Mouse (Mus musculus) midbrain, embryonic 16.5 days (tissue): Measurements from ENCODE around the gene Rpl39. TPM values are rescaled to one million over a fixed set of nuclear protein-coding genes. Genes with fewer than 3 reads are reported as not detected.

Experiments used
- ATAC-seq: fragments of 200-750 bp; cut with Nextera tagmentation; 2 replicates; pipeline ENCODE4 v1.8.0; 2017; ENCODE audit warnings: moderate TSS enrichment
- H3K27ac ChIP-seq: fragments of 300-500 bp; sonication (generic); 2 replicates; pipeline ENCODE4 v1.5.1; 2014; ENCODE audit warnings: mild to moderate bottlenecking, low read length, mixed read lengths
- H3K27me3 ChIP-seq: fragments of 300-500 bp; sonication (generic); 2 replicates; pipeline ENCODE4 v1.6.1; 2014; ENCODE audit warnings: low read depth, low read length, mixed read lengths; ENCODE audit not compliant: control insufficient read depth, insufficient read depth
- H3K36me3 ChIP-seq: fragments of 300-500 bp; sonication (generic); 2 replicates; pipeline ENCODE4 v1.6.1; 2014; ENCODE audit warnings: mild to moderate bottlenecking, low read length, moderate library complexity, mixed read lengths; ENCODE audit not compliant: control insufficient read depth, insufficient read depth
- H3K4me1 ChIP-seq: fragments of 300-500 bp; sonication (generic); 2 replicates; pipeline ENCODE4 v1.6.1; 2014; ENCODE audit warnings: mild to moderate bottlenecking, low read length, mixed read lengths; ENCODE audit not compliant: control insufficient read depth, insufficient read depth
- H3K4me2 ChIP-seq: fragments of 300-500 bp; sonication (generic); 2 replicates; pipeline ENCODE4 v1.6.1; 2014; ENCODE audit warnings: mild to moderate bottlenecking, low read length, mixed read lengths
- H3K4me3 ChIP-seq: fragments of 300-500 bp; sonication (generic); 2 replicates; pipeline ENCODE4 v1.5.1; 2014; ENCODE audit warnings: low read depth, mild to moderate bottlenecking, low read length, moderate library complexity, mixed read lengths
- H3K9ac ChIP-seq: fragments of 300-500 bp; sonication (generic); 2 replicates; pipeline ENCODE4 v1.6.1; 2014; ENCODE audit warnings: low read depth, low read length, mixed read lengths
- H3K9me3 ChIP-seq: fragments of 300-500 bp; sonication (generic); replicated peaks from 2 replicates; pipeline ENCODE4 v1.6.1; 2014; ENCODE audit warnings: mild to moderate bottlenecking, low read length, mixed read lengths; ENCODE audit not compliant: control insufficient read depth, poor library complexity, severe bottlenecking
- WGBS: fragments of 180-500 bp; shearing (Covaris S2); extraction: QIAGEN DNeasy Blood & Tissue Kit; methylation state at CpG from one replicate; pipeline ENCODE4 v1.1.7; 2014; 5-methylcytosine and 5-hydroxymethylcytosine counted together
- polyA plus RNA-seq: library from polyadenylated mRNA; unstranded; fragments of >200 nt; fragmentation: Nextera tagmentation; extraction: Ambion mirVana; gene quantifications from 2 replicates; pipeline ENCODE4 v1.2.1, GENCODE M21; 2015

The Rpl39 gene
- polyA plus RNA-seq, 1 experiment from 2014 or later = 229 TPM

GRCm38 (mm10) chrX:37042726-37043125, 42.5 kb downstream of the Rpl39 start:
- WGBS = 18% methylated on average over 9 of the region's 9 CpGs
- peaks cover 4% of the 10 kb centered on the region; the same call in 1 of the 2 replicates for H3K27me3 ChIP-seq
- no peak overlapping the region for H3K4me2 ChIP-seq
- no peak overlapping the region for H3K4me3 ChIP-seq
- no peaks in the 10 kb centered on the region for H3K4me1 ChIP-seq
- no peaks in the 10 kb centered on the region for H3K36me3 ChIP-seq
- H3K27ac ChIP-seq = no peak overlapping the region
- no peaks in the 10 kb centered on the region for H3K9me3 ChIP-seq
- no peak for ATAC-seq
- H3K9ac ChIP-seq = no peak overlapping the region

Other genes starting within 250 kb of the Rpl39 start
- 114 and 116 TPM in 2 replicates for gene Ube2a, start 211.5 kb downstream of the Rpl39 start, polyA plus RNA-seq
- 20.9 and 21.0 TPM in 2 replicates for gene C330007P06Rik, start 211.3 kb downstream of the Rpl39 start, polyA plus RNA-seq
- 19.5 and 20.3 TPM in 2 replicates for gene Nkrf, start 182.5 kb downstream of the Rpl39 start, polyA plus RNA-seq
- gene Sept6, start 93.6 kb downstream of the Rpl39 start, polyA plus RNA-seq = 78.2 and 87.8 TPM in 2 replicates
- 0.12 TPM in 1 of 2 replicates, not detected in the other for gene Sowahd, start 36.6 kb downstream of the Rpl39 start, polyA plus RNA-seq
- gene Upf3b, start 24.9 kb upstream of the Rpl39 start, polyA plus RNA-seq = 29.8 and 32.8 TPM in 2 replicates
- gene Nkap, start 41.4 kb upstream of the Rpl39 start, polyA plus RNA-seq = 26.2 and 26.8 TPM in 2 replicates
- 0.57 and 0.82 TPM in 2 replicates for gene Akap14, start 83.4 kb upstream of the Rpl39 start, polyA plus RNA-seq
- 605 and 635 TPM in 2 replicates for gene Ndufa1, start 105.8 kb upstream of the Rpl39 start, polyA plus RNA-seq
- 20.8 and 23.2 TPM in 2 replicates for gene Rnf113a1, start 105.8 kb upstream of the Rpl39 start, polyA plus RNA-seq
- not detected in 2 replicates for gene Gm9, start 125.6 kb upstream of the Rpl39 start, polyA plus RNA-seq
- gene Rhox1, start 136.9 kb upstream of the Rpl39 start, polyA plus RNA-seq = not detected in 2 replicates
- not detected in 2 replicates for gene Rhox2a, start 159.6 kb upstream of the Rpl39 start, polyA plus RNA-seq
- not detected in 2 replicates for gene Rhox3a, start 164.5 kb upstream of the Rpl39 start, polyA plus RNA-seq
- not detected in 2 replicates for gene Rhox4a, start 179.9 kb upstream of the Rpl39 start, polyA plus RNA-seq